Mouse (Mus musculus) MEL (cell line): ENCODE measurements around the gene 1110059E24Rik. TPM values are rescaled to one million over a fixed set of nuclear protein-coding genes. Genes with fewer than 3 reads are reported as not detected.

Source experiments
- DNase-seq: peaks from one replicate; pipeline ENCODE4 v3.0.0; 2011; ENCODE audit warnings: low read depth, low spot score
- H3K27ac ChIP-seq: 2 replicates; pipeline ENCODE4 v1.5.1; 2012; ENCODE audit warnings: low read depth, mild to moderate bottlenecking, control low read depth, low read length, moderate library complexity; ENCODE audit not compliant: control insufficient read depth
- H3K27me3 ChIP-seq, 2 experiments: fragments of 150-350 bp in 1 of 2; sonication (generic) in 1 of 2; 2 replicates each; pipeline ENCODE4 v1.6.1; 2012; ENCODE audit warnings: low read length in 2 of 2, mild to moderate bottlenecking in 2 of 2, improper control_type of control experiment in 1 of 2, moderate library complexity in 1 of 2; ENCODE audit not compliant: insufficient read depth in 2 of 2, control insufficient read depth in 1 of 2
- H3K36me3 ChIP-seq, 2 experiments: 2 replicates each; pipeline ENCODE4 v1.6.1; 2012 to 2014; ENCODE audit warnings: low read length in 2 of 2, improper control_type of control experiment in 1 of 2, inconsistent platforms in 1 of 2, mild to moderate bottlenecking in 1 of 2; ENCODE audit not compliant: insufficient read depth in 2 of 2, control insufficient read depth in 1 of 2
- H3K4me1 ChIP-seq, 2 experiments: fragments of 150-350 bp in 1 of 2; sonication (generic) in 1 of 2; 2 replicates each; pipeline ENCODE4 v1.6.1; 2012; ENCODE audit warnings: low read length in 2 of 2, improper control_type of control experiment in 1 of 2, mild to moderate bottlenecking in 1 of 2; ENCODE audit not compliant: insufficient read depth in 2 of 2, control insufficient read depth in 1 of 2
- H3K4me3 ChIP-seq, 2 experiments: fragments of 150-350 bp in 1 of 2; sonication (generic) in 1 of 2; 2 replicates each; pipeline ENCODE4 v1.5.1; 2012; ENCODE audit warnings: low read depth in 2 of 2, low read length in 2 of 2, mild to moderate bottlenecking in 2 of 2, moderate library complexity in 2 of 2, control low read depth in 1 of 2, improper control_type of control experiment in 1 of 2; ENCODE audit not compliant: control insufficient read depth in 1 of 2, insufficient read depth in 1 of 2
- H3K79me2 ChIP-seq: 2 replicates; pipeline ENCODE4 v1.6.1; 2012; ENCODE audit warnings: mild to moderate bottlenecking, low read length, moderate library complexity; ENCODE audit not compliant: control insufficient read depth, poor library complexity, insufficient read depth
- H3K9ac ChIP-seq: 2 replicates; pipeline ENCODE4 v1.6.1; 2012; ENCODE audit warnings: low read depth, mild to moderate bottlenecking, control low read depth, low read length, moderate library complexity; ENCODE audit not compliant: control insufficient read depth, poor library complexity, severe bottlenecking
- H3K9me3 ChIP-seq: fragments of 150-350 bp; sonication (generic); replicated peaks from 2 replicates; pipeline ENCODE4 v1.6.1; 2012; ENCODE audit warnings: mild to moderate bottlenecking, low read length, improper control_type of control experiment, moderate library complexity; ENCODE audit not compliant: insufficient read depth
- BHLHE40 ChIP-seq: IDR thresholded peaks from 2 replicates; pipeline ENCODE4 v1.6.1; 2012; ENCODE audit warnings: low read depth, mild to moderate bottlenecking, inconsistent platforms, low read length, improper control_type of control experiment, borderline replicate concordance
- CTCF ChIP-seq, 3 experiments: IDR thresholded peaks in 2 of 3; conservative IDR thresholded peaks in 1 of 3; 2 replicates each; pipeline ENCODE4 v1.5.1; 2011 to 2012; ENCODE audit warnings: low read length in 3 of 3, low read depth in 2 of 3, mild to moderate bottlenecking in 2 of 3, improper control_type of control experiment in 1 of 3, inconsistent platforms in 1 of 3, mixed read lengths in 1 of 3, moderate library complexity in 1 of 3; ENCODE audit not compliant: control insufficient read depth in 1 of 3, insufficient read depth in 1 of 3, poor library complexity in 1 of 3, severe bottlenecking in 1 of 3
- E2F4 ChIP-seq: IDR thresholded peaks from 2 replicates; pipeline ENCODE4 v1.6.1; 2011; ENCODE audit warnings: low read depth, low read length, improper control_type of control experiment, borderline replicate concordance
- ETS1 ChIP-seq: IDR thresholded peaks from 2 replicates; pipeline ENCODE4 v1.6.1; 2012; ENCODE audit warnings: low read depth, mild to moderate bottlenecking, inconsistent platforms, low read length, improper control_type of control experiment, moderate library complexity
- GATA1 ChIP-seq: IDR thresholded peaks from 2 replicates; pipeline ENCODE4 v1.6.1; 2011; ENCODE audit warnings: low read depth, low read length, improper control_type of control experiment
- HCFC1 ChIP-seq: IDR thresholded peaks from 2 replicates; pipeline ENCODE4 v1.6.1; 2012; ENCODE audit warnings: low read depth, mild to moderate bottlenecking, inconsistent platforms, low read length, improper control_type of control experiment, moderate library complexity
- JUND ChIP-seq: IDR thresholded peaks from 2 replicates; pipeline ENCODE4 v1.6.1; 2011; ENCODE audit warnings: low read depth, mild to moderate bottlenecking, improper control_type of control experiment, low read length
- MAFK ChIP-seq: IDR thresholded peaks from 2 replicates; pipeline ENCODE4 v1.6.1; 2011; ENCODE audit warnings: low read depth, mild to moderate bottlenecking, low read length, improper control_type of control experiment, borderline replicate concordance
- MEF2A ChIP-seq: IDR thresholded peaks from 2 replicates; pipeline ENCODE4 v1.6.1; 2014; ENCODE audit warnings: low read depth, mild to moderate bottlenecking, inconsistent platforms, low read length, improper control_type of control experiment; ENCODE audit not compliant: poor library complexity, insufficient replicate concordance, severe bottlenecking; ENCODE audit errors: extremely low read depth
- MYB ChIP-seq: IDR thresholded peaks from 2 replicates; pipeline ENCODE4 v1.6.1; 2011; ENCODE audit warnings: mild to moderate bottlenecking, low read depth, low read length, improper control_type of control experiment
- NELFE ChIP-seq: IDR thresholded peaks from 2 replicates; pipeline ENCODE4 v1.6.1; 2011; ENCODE audit warnings: low read depth, low read length, improper control_type of control experiment
- NRF1 ChIP-seq: IDR thresholded peaks from 2 replicates; pipeline ENCODE4 v1.6.1; 2014; ENCODE audit warnings: low read depth, mild to moderate bottlenecking, inconsistent platforms, low read length, improper control_type of control experiment, moderate library complexity; ENCODE audit not compliant: poor library complexity, insufficient read depth, severe bottlenecking
- RAD21 ChIP-seq: IDR thresholded peaks from 2 replicates; pipeline ENCODE4 v1.6.1; 2011; ENCODE audit warnings: mild to moderate bottlenecking, low read depth, low read length, improper control_type of control experiment
- RCOR1 ChIP-seq: IDR thresholded peaks from 2 replicates; pipeline ENCODE4 v1.6.1; 2012; ENCODE audit warnings: low read depth, mild to moderate bottlenecking, inconsistent platforms, low read length, improper control_type of control experiment
- SIN3A ChIP-seq: IDR thresholded peaks from 2 replicates; pipeline ENCODE4 v1.6.1; 2012; ENCODE audit warnings: low read length, improper control_type of control experiment, inconsistent platforms
- SMC3 ChIP-seq: IDR thresholded peaks from 2 replicates; pipeline ENCODE4 v1.6.1; 2011; ENCODE audit warnings: low read depth, low read length, improper control_type of control experiment
- TBP ChIP-seq: IDR thresholded peaks from 2 replicates; pipeline ENCODE4 v1.8.0; 2011; ENCODE audit warnings: low read depth, low read length, improper control_type of control experiment
- TCF12 ChIP-seq: IDR thresholded peaks from 2 replicates; pipeline ENCODE4 v1.6.1; 2014; ENCODE audit warnings: low read depth, mild to moderate bottlenecking, inconsistent platforms, low read length, improper control_type of control experiment, moderate library complexity
- ZC3H11A ChIP-seq: IDR thresholded peaks from 2 replicates; pipeline ENCODE4 v1.6.1; 2012; ENCODE audit warnings: low read depth, mild to moderate bottlenecking, inconsistent platforms, low read length, improper control_type of control experiment
- ZNF384 ChIP-seq: IDR thresholded peaks from 2 replicates; pipeline ENCODE4 v1.6.1; 2012; ENCODE audit warnings: low read depth, mild to moderate bottlenecking, inconsistent platforms, low read length, improper control_type of control experiment
- polyA plus RNA-seq, 2 experiments: library from polyadenylated mRNA; stranded (reverse) in 1 of 2; unstranded in 1 of 2; fragments of >175 nt in 1 of 2; fragments of >200 nt in 1 of 2; gene quantifications; 2 replicates each; pipeline versions ENCODE4 v1.2.1 to v1.2.4; 2012; ENCODE audit warnings: low replicate concordance in 2 of 2, low read depth in 1 of 2; ENCODE audit not compliant: insufficient read length in 2 of 2, insufficient read depth in 1 of 2, missing spikeins in 1 of 2
- total RNA-seq: library from RNA; depleted of rRNA; stranded (reverse); fragments of 300-350 nt; gene quantifications from 2 replicates; pipeline ENCODE4 v1.2.3, GENCODE M21; 2012

Gene 1110059E24Rik
- total and polyA plus RNA-seq, 3 experiments: 17.2 to 20.0 TPM; not detected in 1

DNA sequence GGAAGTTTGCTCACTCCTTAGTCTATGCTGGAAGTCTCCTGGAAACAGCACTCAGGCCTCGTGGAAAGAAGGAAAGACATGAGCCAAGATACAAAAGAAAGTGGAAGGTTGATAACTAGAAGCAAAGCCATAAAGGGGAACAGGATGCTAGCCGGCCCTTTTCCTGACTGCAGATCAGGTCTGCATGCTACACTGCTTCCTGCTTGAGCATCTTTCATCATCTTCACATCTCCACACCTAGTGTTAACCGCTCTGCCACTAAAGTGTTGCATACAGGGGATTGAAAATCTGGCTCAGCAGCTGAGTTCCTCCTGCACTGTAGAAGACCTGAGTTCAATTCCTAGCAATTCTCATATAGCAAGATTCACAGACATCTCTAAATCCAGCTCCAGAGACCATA is 89.8 kb downstream of the 1110059E24Rik start:
- TF ChIP-seq MYB (no peak), ZC3H11A (no peak), ZNF384 (no peak), GATA1 (no peak), E2F4 (no peak), HCFC1 (no peak), NELFE (no peak), RAD21 (no peak), MAFK (no peak), RCOR1 (no peak), TCF12 (no peak), SMC3 (no peak), JUND (no peak)
- no peaks in the 10 kb centered on the region for H3K79me2 ChIP-seq
- H3K27me3 ChIP-seq: no peaks in the 10 kb centered on the region
- no peaks in the 10 kb centered on the region for H3K9me3 ChIP-seq
- H3K4me1 ChIP-seq: peaks cover 0 to 8% of the 10 kb centered on the region in 2 experiments; a peak in 3 of 4 replicates
- no peak for DNase-seq
- H3K27ac ChIP-seq: no peak overlapping the region
- no peak overlapping the region for H3K9ac ChIP-seq
- peaks cover 0 to 4% of the 10 kb centered on the region in 2 experiments; a peak in 2 of 4 replicates for H3K36me3 ChIP-seq
- no peak overlapping the region for H3K4me3 ChIP-seq

DNA sequence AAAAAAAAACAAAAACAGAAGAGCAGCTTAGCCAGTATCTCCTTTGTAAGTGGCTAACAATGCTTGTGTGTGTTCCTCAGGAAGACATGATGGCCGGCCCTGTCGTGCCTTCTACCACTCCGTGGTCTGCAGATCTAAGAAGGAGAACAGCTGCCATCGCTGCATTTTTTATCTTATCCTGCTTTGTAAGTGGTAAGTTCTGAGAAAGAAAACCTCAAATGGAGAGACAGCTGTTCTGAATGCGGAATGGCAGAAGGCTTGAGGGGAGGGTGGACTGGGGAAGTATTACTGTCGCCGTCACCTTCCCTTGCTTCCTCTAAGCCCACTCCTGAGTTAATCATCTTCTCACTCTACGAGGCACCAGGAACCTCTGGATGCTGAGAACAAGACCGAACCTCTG is 100.0 kb downstream of the 1110059E24Rik start:
- Histone ChIP-seq H3K27ac (0 out of 2 replicates have a peak overlapping the region, but pooled peaks have one; percentile 22), H3K9ac (peak overlapping the region; percentile 23; the same call in 1 of the 2 replicates), H3K9me3 (no peaks in the 10 kb centered on the region), H3K79me2 (no peaks in the 10 kb centered on the region)
- DNase-seq: peak; percentile 53
- TF ChIP-seq ETS1: peak; percentile 72
- TF ChIP-seq TBP: 0 out of 2 replicates have a peak, but pooled peaks have one; percentile 29
- no peak for TF ChIP-seq ZC3H11A
- TF ChIP-seq, all 39 proteins: peak for 2
- Histone ChIP-seq H3K27me3 (no peaks in the 10 kb centered on the region), H3K4me3 (peak overlapping the region; percentile 5 to 24; a peak in 3 of 4 replicates), H3K4me1 (no peaks in the 10 kb centered on the region; a peak in 1 of 4 replicates), H3K36me3 (no peaks in the 10 kb centered on the region)

DNA sequence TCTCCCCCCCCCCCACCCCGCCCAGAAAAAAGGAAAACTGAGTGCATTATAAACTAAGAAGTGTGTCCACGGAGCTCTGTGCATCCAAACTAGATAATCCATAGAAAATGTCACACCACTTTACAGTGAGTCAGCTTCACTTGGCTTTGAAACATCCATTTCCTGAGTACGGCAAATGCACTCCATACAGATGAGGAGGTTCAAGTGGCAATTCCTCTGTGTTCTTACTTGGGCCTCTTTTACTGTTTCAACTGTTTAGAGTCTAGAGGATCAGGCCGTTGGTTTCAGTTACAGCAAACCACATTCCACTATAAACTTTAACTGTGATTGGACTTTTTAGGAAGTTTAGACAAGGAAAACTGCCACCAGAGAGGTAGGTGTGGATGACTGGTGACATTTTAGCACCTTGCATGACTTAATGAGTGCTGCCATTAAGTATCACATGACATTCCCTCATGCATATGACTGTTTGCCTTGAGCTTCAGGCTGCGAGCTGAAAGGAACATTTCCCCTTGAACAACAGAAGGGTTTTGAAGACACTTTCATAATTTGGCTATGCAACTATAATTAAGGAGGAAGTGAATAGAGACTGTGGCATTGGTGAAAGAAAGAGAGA is 100.7 kb downstream of the 1110059E24Rik start:
- Histone ChIP-seq H3K4me1 (no peaks in the 10 kb centered on the region; a peak in 1 of 4 replicates), H3K27me3 (no peaks in the 10 kb centered on the region), H3K27ac (no peak overlapping the region), H3K36me3 (no peaks in the 10 kb centered on the region), H3K9ac (no peak overlapping the region), H3K9me3 (no peaks in the 10 kb centered on the region), H3K4me3 (no peak overlapping the region)
- no peak for DNase-seq
- no peak for TF ChIP-seq TCF12
- no peak for TF ChIP-seq TBP
- TF ChIP-seq NRF1: no peak
- no peak for TF ChIP-seq ZC3H11A
- no peak for TF ChIP-seq SIN3A
- no peak for TF ChIP-seq RAD21
- no peak for TF ChIP-seq CTCF (IDR thresholded peaks at IDR 0.05 in 2 of 3, conservative IDR thresholded peaks at IDR 0.05 in 1 of 3; ENCODE audit: control insufficient read depth in 1 of 3, insufficient read depth in 1 of 3, low read depth in 2 of 3, low read length in 3 of 3, poor library complexity in 1 of 3, severe bottlenecking in 1 of 3)
- TF ChIP-seq MEF2A: no peak
- TF ChIP-seq BHLHE40: no peak
- TF ChIP-seq, all 39 proteins: peak for 0
- no peaks in the 10 kb centered on the region for H3K79me2 ChIP-seq
